Mouse (Mus musculus) lung, embryonic 16.5 days (tissue): ENCODE data around the gene Asic2. TPM values are rescaled to one million over a fixed set of nuclear protein-coding genes. Genes with fewer than 3 reads are reported as not detected.

ENCODE experiments used
- ATAC-seq: fragments of 200-750 bp; cut with Nextera tagmentation; 2 replicates; pipeline ENCODE4 v1.8.0; 2017; ENCODE audit warnings: low read depth, mild to moderate bottlenecking, moderate library complexity
- H3K27ac ChIP-seq: fragments of 300-500 bp; sonication (generic); 2 replicates; pipeline ENCODE4 v1.5.1; 2014; ENCODE audit warnings: mild to moderate bottlenecking, control low read depth, low read length
- H3K27me3 ChIP-seq: fragments of 300-500 bp; sonication (generic); 2 replicates; pipeline ENCODE4 v1.6.1; 2014; ENCODE audit warnings: low read depth, low read length, mixed read lengths; ENCODE audit not compliant: control insufficient read depth, insufficient read depth
- H3K36me3 ChIP-seq: fragments of 300-500 bp; sonication (generic); 2 replicates; pipeline ENCODE4 v1.6.1; 2014; ENCODE audit warnings: low read length; ENCODE audit not compliant: control insufficient read depth, insufficient read depth
- H3K4me1 ChIP-seq: fragments of 300-500 bp; sonication (generic); replicated peaks from 2 replicates; pipeline ENCODE4 v1.6.1; 2014; ENCODE audit warnings: low read length, mixed read lengths; ENCODE audit not compliant: control insufficient read depth, insufficient read depth
- H3K4me2 ChIP-seq: fragments of 300-500 bp; sonication (generic); 2 replicates; pipeline ENCODE4 v1.6.1; 2014; ENCODE audit warnings: low read depth, low read length, control low read depth
- H3K4me3 ChIP-seq: fragments of 300-500 bp; sonication (generic); 2 replicates; pipeline ENCODE4 v1.5.1; 2014; ENCODE audit warnings: mild to moderate bottlenecking, low read length, control low read depth
- H3K9ac ChIP-seq: fragments of 300-500 bp; sonication (generic); 2 replicates; pipeline ENCODE4 v1.6.1; 2014; ENCODE audit warnings: low read length, control low read depth
- H3K9me3 ChIP-seq: fragments of 300-500 bp; sonication (generic); 2 replicates; pipeline ENCODE4 v1.6.1; 2016; ENCODE audit warnings: low read length; ENCODE audit not compliant: control insufficient read depth
- WGBS: fragments of 180-500 bp; shearing (Covaris S2); extraction: QIAGEN DNeasy Blood & Tissue Kit; methylation state at CpG from one replicate; pipeline ENCODE4 v1.1.7; 2014; 5-methylcytosine and 5-hydroxymethylcytosine counted together
- polyA plus RNA-seq: library from polyadenylated mRNA; unstranded; fragments of >200 nt; fragmentation: Nextera tagmentation; extraction: Ambion mirVana; gene quantifications from 2 replicates; pipeline ENCODE4 v1.2.1, GENCODE M21; 2015

Asic2 gene
- polyA plus RNA-seq, 1 experiment from 2014 or later = 0.31 TPM

GRCm38 (mm10) chr11:81671724-81672123 is 296.5 kb downstream of the Asic2 start:
- H3K27ac ChIP-seq = no peak overlapping the region
- no peak overlapping the region for H3K4me3 ChIP-seq
- H3K4me1 ChIP-seq = no peaks in the 10 kb centered on the region
- H3K36me3 ChIP-seq = no peaks in the 10 kb centered on the region
- no peaks in the 10 kb centered on the region for H3K27me3 ChIP-seq
- no peak overlapping the region for H3K9ac ChIP-seq
- no peaks in the 10 kb centered on the region for H3K9me3 ChIP-seq
- ATAC-seq = no peak
- H3K4me2 ChIP-seq = no peak overlapping the region

- H3K4me3 ChIP-seq = no peak overlapping the region
- WGBS = 67% methylated on average over 3 of the region's 3 CpGs
- ATAC-seq = no peak
- H3K27ac ChIP-seq = no peak overlapping the region
- no peaks in the 10 kb centered on the region for H3K9me3 ChIP-seq
- no peak overlapping the region for H3K4me2 ChIP-seq
- no peaks in the 10 kb centered on the region for H3K36me3 ChIP-seq
- H3K4me1 ChIP-seq = no peaks in the 10 kb centered on the region
- no peaks in the 10 kb centered on the region for H3K27me3 ChIP-seq
- no peak overlapping the region for H3K9ac ChIP-seq
Measured at GRCm38 (mm10) chr11:81670436-81670835, 297.8 kb downstream of the Asic2 start.

GRCm38 (mm10) chr11:81658850-81659249 is 309.4 kb downstream of the Asic2 start:
- Histone ChIP-seq H3K27ac (no peak overlapping the region), H3K9ac (no peak overlapping the region), H3K4me1 (no peaks in the 10 kb centered on the region), H3K4me3 (no peak overlapping the region), H3K4me2 (no peak overlapping the region), H3K36me3 (no peaks in the 10 kb centered on the region), H3K9me3 (no peaks in the 10 kb centered on the region), H3K27me3 (no peaks in the 10 kb centered on the region)
- no peak for ATAC-seq
- 41% methylated on average over 1 of the region's 1 CpGs for WGBS

GRCm38 (mm10) chr11:81657121-81657520 is 311.1 kb downstream of the Asic2 start:
- no peaks in the 10 kb centered on the region for H3K36me3 ChIP-seq
- ATAC-seq = no peak
- no peaks in the 10 kb centered on the region for H3K4me1 ChIP-seq
- no peak overlapping the region for H3K4me3 ChIP-seq
- H3K27me3 ChIP-seq = no peaks in the 10 kb centered on the region
- 36% methylated on average over 2 of the region's 2 CpGs for WGBS
- H3K9me3 ChIP-seq = no peaks in the 10 kb centered on the region
- no peak overlapping the region for H3K9ac ChIP-seq
- H3K4me2 ChIP-seq = no peak overlapping the region
- H3K27ac ChIP-seq = no peak overlapping the region

- Histone ChIP-seq H3K27ac (no peak overlapping the region), H3K4me1 (no peaks in the 10 kb centered on the region), H3K4me3 (no peak overlapping the region), H3K4me2 (no peak overlapping the region), H3K27me3 (no peaks in the 10 kb centered on the region), H3K9me3 (no peaks in the 10 kb centered on the region), H3K9ac (no peak overlapping the region), H3K36me3 (no peaks in the 10 kb centered on the region)
- ATAC-seq = no peak
- WGBS = 37% methylated on average over 4 of the region's 4 CpGs
Measured at GRCm38 (mm10) chr11:81647828-81648227, 320.4 kb downstream of the Asic2 start.

GRCm38 (mm10) chr11:81645549-81645948 is 322.7 kb downstream of the Asic2 start:
- no peak overlapping the region for H3K9ac ChIP-seq
- H3K4me3 ChIP-seq = no peak overlapping the region
- H3K27ac ChIP-seq = no peak overlapping the region
- H3K36me3 ChIP-seq = no peaks in the 10 kb centered on the region
- no peak for ATAC-seq
- no peaks in the 10 kb centered on the region for H3K4me1 ChIP-seq
- H3K27me3 ChIP-seq = no peaks in the 10 kb centered on the region
- no peaks in the 10 kb centered on the region for H3K9me3 ChIP-seq
- no peak overlapping the region for H3K4me2 ChIP-seq
- 79% methylated on average over 3 of the region's 3 CpGs for WGBS

GRCm38 (mm10) chr11:81636356-81636755 is 331.9 kb downstream of the Asic2 start:
- Histone ChIP-seq H3K36me3 (no peaks in the 10 kb centered on the region), H3K27me3 (no peaks in the 10 kb centered on the region), H3K4me3 (no peak overlapping the region), H3K4me1 (no peaks in the 10 kb centered on the region), H3K9ac (no peak overlapping the region), H3K9me3 (no peaks in the 10 kb centered on the region), H3K4me2 (no peak overlapping the region), H3K27ac (no peak overlapping the region)
- 83% methylated on average over 9 of the region's 9 CpGs for WGBS
- ATAC-seq = no peak

- 53% methylated on average over 25 of the region's 25 CpGs for WGBS
- no peak for ATAC-seq
- no peak overlapping the region for H3K27ac ChIP-seq
Measured at GRCm38 (mm10) chr11:81634360-81635350, 333.6 kb downstream of the Asic2 start.

GRCm38 (mm10) chr11:81625199-81625598 is 343.1 kb downstream of the Asic2 start:
- 42% methylated on average over 4 of the region's 4 CpGs for WGBS
- Histone ChIP-seq H3K27ac (no peak overlapping the region), H3K9me3 (no peaks in the 10 kb centered on the region), H3K4me1 (no peaks in the 10 kb centered on the region), H3K9ac (no peak overlapping the region), H3K4me3 (no peak overlapping the region), H3K4me2 (no peak overlapping the region), H3K36me3 (no peaks in the 10 kb centered on the region), H3K27me3 (no peaks in the 10 kb centered on the region)
- no peak for ATAC-seq

More at GRCm38 (mm10) chr11:81634360-81635350, 333.6 kb downstream of the Asic2 start:
- Histone ChIP-seq H3K4me2 (no peak overlapping the region), H3K9ac (no peak overlapping the region), H3K27me3 (no peaks in the 10 kb centered on the region), H3K9me3 (no peaks in the 10 kb centered on the region), H3K36me3 (no peaks in the 10 kb centered on the region), H3K4me1 (no peaks in the 10 kb centered on the region), H3K4me3 (no peak overlapping the region)
